Mouse (Mus musculus) mouse trophoblast stem cell (cell line): ENCODE data around the gene Nos2.

ENCODE experiments used
- in situ Hi-C, 2 experiments: fragments of 300-500 bp; cut with MseI, MboI; formaldehyde crosslinking; loops; 2 replicates in 1 of 2; 3 replicates in 1 of 2; pipeline ENCODE4 v1.15.1; 2025

The Nos2 gene

GRCm38 (mm10) chr11:78920411-78920939, at the start of gene Nos2:
TSS of gene Nos2 (plus strand) at chr11:78920787.
- in situ Hi-C loops, result loop anchor here (5.0 to 10.0 kb wide), 2 partner anchors 63 to 66 kb away; no protein-coding TSS in a partner anchor

GRCm38 (mm10) chr11:78870891-78871290, 49.7 kb upstream of the Nos2 start:
- in situ Hi-C loops, result no loop called here

- in situ Hi-C loops, result no loop called here
These were observed 47.8 kb upstream of the Nos2 start for GRCm38 (mm10) chr11:78872782-78873181.

DNA sequence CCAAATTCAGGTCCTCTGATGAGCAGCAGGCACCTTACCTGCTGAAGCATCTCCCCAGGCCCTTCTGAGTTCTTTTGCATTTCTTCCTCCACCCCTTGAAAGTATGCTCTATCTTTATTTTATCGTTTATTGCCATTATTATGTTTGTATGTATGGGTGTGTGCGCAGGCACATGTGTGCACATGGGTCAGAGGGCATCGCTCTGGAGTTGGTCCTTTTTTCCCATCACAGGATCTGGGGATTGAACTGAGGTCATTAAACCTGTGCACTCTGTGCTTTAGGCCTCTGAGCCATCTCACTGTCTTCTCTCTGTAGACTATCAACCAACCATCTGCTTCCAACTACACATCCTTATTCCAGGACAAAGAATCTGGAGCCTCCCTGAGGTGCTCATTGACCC, 40.9 kb upstream of the Nos2 start:
- in situ Hi-C loops, result no loop called here

DNA sequence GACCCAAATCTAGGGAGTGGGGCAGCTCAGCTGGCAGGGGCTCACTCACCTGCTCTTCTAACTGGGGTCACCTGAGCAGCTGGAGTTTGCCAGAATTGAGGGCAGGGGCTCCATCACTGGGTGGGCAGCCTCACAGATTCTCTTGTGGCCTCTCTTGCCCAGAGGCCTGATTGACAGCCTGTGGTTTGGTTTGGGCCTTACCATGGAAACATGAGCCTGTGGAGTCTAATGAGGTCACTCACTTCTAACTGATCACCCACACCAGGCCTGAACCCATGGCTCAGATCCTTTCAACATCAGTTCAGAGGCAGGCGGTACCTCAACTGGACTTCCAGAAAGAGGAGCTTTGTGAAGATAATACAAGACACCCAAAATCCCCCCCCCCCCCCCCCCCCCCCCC, 33.9 kb upstream of the Nos2 start:
- in situ Hi-C loops, result no loop called here

DNA sequence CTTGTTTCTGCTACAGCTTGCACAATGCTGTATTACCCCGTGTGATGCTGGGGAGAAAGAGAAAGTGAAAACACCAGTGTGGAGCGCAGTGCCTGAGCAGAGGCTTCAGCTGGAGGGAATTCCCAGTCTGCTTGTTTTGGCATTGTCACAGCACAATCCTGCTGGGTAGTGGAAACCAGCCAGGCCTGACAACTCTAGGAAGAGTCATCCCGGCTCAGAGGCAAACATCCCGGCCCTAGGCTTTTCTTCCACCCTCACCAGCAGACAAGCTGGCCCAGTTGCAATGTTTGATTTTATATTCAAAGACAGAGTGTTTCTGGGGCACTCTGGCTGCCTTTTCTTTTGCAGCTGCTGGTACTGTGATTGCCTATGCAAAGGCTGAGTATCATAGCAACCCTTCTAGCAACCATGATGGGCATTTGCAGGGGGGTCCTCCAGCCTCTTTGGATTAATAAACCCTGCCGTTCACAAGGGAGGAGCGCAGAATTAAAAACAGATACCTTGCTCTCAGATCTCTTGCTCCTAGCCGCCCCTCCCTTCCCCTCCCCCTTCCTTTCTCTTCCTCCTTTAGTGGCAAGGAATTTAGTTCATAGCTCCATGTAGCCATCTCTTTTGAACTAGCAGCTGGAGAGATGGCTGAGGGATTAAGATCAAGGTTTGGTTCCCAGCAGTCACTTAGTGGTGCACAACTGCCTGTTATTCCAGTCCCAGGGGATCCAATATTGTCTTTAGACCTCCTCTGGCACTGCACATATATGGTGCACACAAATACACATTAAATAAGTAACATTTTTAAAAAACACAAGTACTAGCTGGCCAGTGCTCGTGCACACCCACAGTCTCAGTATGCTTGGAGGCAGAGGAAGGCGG, 33.2 kb upstream of the Nos2 start:
- in situ Hi-C loops, result no loop called here

DNA sequence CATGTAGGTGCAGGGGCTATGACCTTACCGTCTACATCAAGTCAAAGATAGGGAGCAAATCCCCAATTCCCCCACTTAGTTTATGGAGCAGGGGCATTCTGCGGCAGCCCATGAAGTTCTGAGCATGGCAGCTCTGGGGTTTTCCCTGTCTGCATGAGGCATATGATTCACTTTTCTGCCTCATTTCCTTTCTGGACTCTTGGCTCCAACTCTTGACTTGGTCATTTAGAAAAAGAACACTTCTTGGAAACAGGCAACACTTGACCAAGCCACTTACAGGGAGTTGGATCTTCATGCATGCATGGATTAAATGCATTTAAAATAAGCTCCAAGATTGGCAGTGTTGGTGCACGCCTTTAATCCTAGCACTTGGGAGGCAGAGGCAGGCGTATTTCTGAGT, 31.4 kb upstream of the Nos2 start:
- in situ Hi-C loops, result no loop called here

GRCm38 (mm10) chr11:78896357-78897123, 24.0 kb upstream of the Nos2 start:
- in situ Hi-C loops, result no loop called here

- in situ Hi-C loops, result no loop called here
These were observed 5.1 kb upstream of the Nos2 start for GRCm38 (mm10) chr11:78915473-78915872.

DNA sequence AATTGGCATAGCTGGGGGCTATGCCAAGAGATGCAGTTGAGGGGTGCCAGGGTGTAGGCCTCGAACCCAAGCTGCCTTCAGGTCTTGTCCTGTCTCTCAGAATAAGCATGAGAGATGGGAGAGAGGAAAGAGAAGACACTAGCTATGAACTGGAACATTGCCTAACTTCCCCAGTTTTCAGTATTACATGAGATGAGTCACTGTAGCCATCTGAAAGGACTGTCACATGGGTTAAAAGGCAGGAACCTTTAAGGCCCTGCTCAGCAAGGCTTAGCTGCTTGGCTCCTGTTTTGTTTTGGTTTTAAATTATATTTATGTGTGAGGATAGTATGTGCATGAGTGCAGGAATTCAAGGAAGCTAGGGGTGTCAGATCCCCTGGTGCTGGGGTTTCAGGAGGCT, 4.2 kb upstream of the Nos2 start:
- in situ Hi-C loops, result no loop called here

- in situ Hi-C loops, result loop anchor here (5.0 to 10.0 kb wide), 2 partner anchors 62 to 65 kb away; no protein-coding TSS in a partner anchor
These were observed 842 bp upstream of the Nos2 start for GRCm38 (mm10) chr11:78919745-78920144.

DNA sequence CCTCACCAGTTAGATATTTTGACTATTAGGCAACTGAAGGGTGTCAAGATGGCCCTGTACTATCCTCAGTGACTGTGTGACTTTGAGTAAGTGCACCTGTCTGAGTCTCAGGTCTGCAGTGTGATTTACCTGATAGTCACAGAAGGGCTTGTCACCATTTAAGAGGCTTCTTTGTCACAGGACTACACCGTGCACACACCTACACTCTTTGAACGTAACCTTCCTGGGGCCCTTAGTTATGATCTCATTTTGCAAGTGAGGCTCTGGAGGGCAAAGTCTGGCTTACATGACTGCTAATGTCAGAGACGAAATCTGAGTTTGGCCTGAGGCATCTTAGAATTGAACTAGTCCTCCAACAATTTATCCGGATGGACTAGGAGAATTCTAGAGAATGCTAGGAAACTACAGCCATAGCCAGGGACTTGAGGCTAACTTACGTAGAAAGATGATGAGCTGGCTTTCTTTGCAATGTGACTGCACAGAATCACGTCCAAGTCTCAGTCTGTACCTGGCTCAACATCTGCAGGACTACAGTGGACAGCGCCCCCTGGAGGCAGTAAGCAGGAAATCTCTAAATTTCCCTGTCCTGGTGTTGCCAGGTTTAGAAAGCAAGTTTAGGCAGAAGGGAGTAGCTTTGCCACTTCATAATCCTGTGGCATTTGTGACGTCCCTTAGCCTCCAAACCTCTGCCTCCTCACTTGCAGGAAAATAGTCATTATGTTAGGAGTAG, 2.3 kb downstream of the Nos2 start:
- in situ Hi-C loops, result loop anchor here (5.0 to 10.0 kb wide), 2 partner anchors 66 to 68 kb away; no protein-coding TSS in a partner anchor

DNA sequence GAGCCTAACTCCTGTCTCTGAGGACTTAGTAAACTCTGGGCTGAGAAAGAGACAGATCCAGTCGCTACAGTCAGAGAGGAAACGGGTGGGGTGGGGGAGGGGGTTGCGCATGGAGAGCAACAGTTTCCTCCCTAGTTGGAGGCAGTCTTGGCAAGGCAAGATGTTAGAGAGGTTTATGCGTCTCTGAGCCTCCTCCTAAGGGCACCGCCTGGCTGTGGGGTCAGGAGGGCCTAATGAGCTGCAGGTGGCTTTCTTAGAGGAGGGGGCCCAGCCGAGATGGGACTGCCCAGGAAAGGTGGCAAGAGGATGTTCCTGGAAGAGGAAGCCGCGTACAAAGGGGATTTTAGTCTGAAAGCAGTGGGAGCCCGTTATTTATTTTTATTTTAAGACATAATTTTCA, 3.5 kb downstream of the Nos2 start:
- in situ Hi-C loops, result loop anchor here (5.0 to 10.0 kb wide), 2 partner anchors 67 to 69 kb away; no protein-coding TSS in a partner anchor

GRCm38 (mm10) chr11:78924916-78925315, 4.3 kb downstream of the Nos2 start:
- in situ Hi-C loops, result loop anchor here (5.0 to 10.0 kb wide), 2 partner anchors 68 to 70 kb away; no protein-coding TSS in a partner anchor

DNA sequence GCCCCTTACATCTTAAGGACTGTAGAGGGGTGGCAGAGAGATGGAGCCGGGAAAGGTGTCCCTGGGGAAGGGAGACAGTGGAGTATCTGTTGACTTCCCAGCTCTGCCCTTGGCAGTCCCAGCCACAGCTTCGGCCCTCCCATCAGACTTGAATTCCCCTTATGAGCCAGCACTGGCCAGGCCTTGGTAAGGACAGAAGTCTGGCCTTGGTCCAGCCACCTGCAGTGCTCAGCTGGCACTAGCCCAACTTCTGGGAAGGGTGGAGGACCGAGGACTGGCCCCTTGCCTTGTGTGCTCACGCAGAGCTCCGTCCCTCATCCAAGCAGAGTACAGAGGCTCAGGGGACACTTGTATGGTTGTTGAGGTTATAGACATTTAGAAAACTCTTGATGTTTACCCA, 8.8 kb downstream of the Nos2 start:
- in situ Hi-C loops, result loop anchor here in 1 of 2 experiments (10.0 kb wide), 1 partner anchor 75 kb away; no protein-coding TSS in a partner anchor

GRCm38 (mm10) chr11:78934307-78934706, 13.7 kb downstream of the Nos2 start:
- in situ Hi-C loops, result no loop called here

- in situ Hi-C loops, result no loop called here
These were observed 14.1 kb downstream of the Nos2 start for GRCm38 (mm10) chr11:78934727-78935126.

DNA sequence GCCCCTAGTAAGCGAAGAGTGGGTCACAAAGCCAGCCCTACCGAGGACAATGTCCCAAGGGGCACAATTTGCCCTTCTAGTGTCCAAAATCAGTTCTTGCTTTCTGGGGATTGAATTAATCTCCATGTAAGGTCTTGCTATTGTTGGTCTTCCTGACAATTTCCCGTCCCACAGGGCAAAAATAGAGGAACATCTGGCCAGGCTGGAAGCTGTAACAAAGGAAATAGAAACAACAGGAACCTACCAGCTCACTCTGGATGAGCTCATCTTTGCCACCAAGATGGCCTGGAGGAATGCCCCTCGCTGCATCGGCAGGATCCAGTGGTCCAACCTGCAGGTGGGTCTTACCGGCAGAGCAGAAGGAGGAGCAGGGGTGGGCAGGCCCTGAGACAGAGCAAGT, 14.6 kb downstream of the Nos2 start:
- in situ Hi-C loops, result no loop called here

GRCm38 (mm10) chr11:78943083-78943482, 22.5 kb downstream of the Nos2 start:
- in situ Hi-C loops, result no loop called here

- in situ Hi-C loops, result loop anchor here in 1 of 2 experiments (5.0 kb wide), 1 partner anchor 108 kb away; no protein-coding TSS in a partner anchor
These were observed 29.8 kb downstream of the Nos2 start for GRCm38 (mm10) chr11:78950365-78950764.

DNA sequence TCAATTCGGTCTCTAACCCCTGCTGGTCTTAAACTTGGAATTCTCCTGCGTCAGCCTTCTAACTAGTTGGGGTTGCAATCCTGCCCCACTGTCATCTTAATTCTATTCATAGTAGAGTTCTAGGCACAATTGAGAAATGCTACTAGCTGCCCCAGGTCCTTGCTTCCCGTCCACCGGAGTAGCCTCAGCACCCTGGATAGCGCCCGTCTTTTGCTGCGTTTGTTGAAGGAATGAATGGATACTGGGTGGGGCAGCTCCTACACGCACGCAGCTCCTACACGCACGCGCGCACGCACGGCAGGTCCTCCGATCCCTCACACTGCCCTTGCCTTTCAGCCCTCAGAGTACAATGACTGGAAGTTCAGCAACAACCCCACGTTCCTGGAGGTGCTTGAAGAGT, 31.9 kb downstream of the Nos2 start:
- in situ Hi-C loops, result loop anchor here in 1 of 2 experiments (5.0 kb wide), 1 partner anchor 110 kb away; no protein-coding TSS in a partner anchor
